Mouse (Mus musculus) forebrain, embryonic 14.5 days (tissue): ENCODE results near the gene Alad. TPM values are rescaled to one million over a fixed set of nuclear protein-coding genes. Genes with fewer than 3 reads are reported as not detected.

Source experiments
- ATAC-seq: fragments of 200-750 bp; cut with Nextera tagmentation; 2 replicates; pipeline ENCODE4 v1.8.0; 2017; ENCODE audit warnings: mild to moderate bottlenecking, moderate library complexity
- DNase-seq: peaks from one replicate; pipeline ENCODE4 v3.0.0-alpha.2; 2015; ENCODE audit warnings: low spot score
- H3K27ac ChIP-seq: fragments of 300-500 bp; sonication (generic); 2 replicates; pipeline ENCODE4 v1.5.1; 2014; ENCODE audit warnings: low read depth, mild to moderate bottlenecking, control low read depth, low read length, moderate library complexity
- H3K27me3 ChIP-seq: fragments of 300-500 bp; sonication (generic); replicated peaks from 2 replicates; pipeline ENCODE4 v1.6.1; 2014; ENCODE audit warnings: low read length, control low read depth, mixed read lengths; ENCODE audit not compliant: control insufficient read depth, insufficient read depth
- H3K36me3 ChIP-seq: fragments of 300-500 bp; sonication (generic); 2 replicates; pipeline ENCODE4 v1.6.1; 2014; ENCODE audit warnings: low read length, control low read depth; ENCODE audit not compliant: control insufficient read depth, insufficient read depth
- H3K4me1 ChIP-seq: fragments of 300-500 bp; sonication (generic); 2 replicates; pipeline ENCODE4 v1.6.1; 2014; ENCODE audit warnings: antibody characterized with exemption, low read length, control low read depth; ENCODE audit not compliant: control insufficient read depth, insufficient read depth
- H3K4me2 ChIP-seq: fragments of 300-500 bp; sonication (generic); 2 replicates; pipeline ENCODE4 v1.6.1; 2014; ENCODE audit warnings: mild to moderate bottlenecking, control low read depth, low read length
- H3K4me3 ChIP-seq: fragments of 300-500 bp; sonication (generic); 2 replicates; pipeline ENCODE4 v1.5.1; 2014; ENCODE audit warnings: low read depth, low read length, control low read depth
- H3K9ac ChIP-seq: fragments of 300-500 bp; sonication (generic); 2 replicates; pipeline ENCODE4 v1.6.1; 2014; ENCODE audit warnings: mild to moderate bottlenecking, low read length, control low read depth, moderate library complexity
- H3K9me3 ChIP-seq: fragments of 300-500 bp; sonication (generic); replicated peaks from 2 replicates; pipeline ENCODE4 v1.6.1; 2016; ENCODE audit warnings: low read length, control low read depth, mixed read lengths; ENCODE audit not compliant: control insufficient read depth
- WGBS: fragments of 180-500 bp; shearing (Covaris S2); extraction: QIAGEN DNeasy Blood & Tissue Kit; methylation state at CpG from one replicate; pipeline ENCODE4 v1.1.7; 2014; 5-methylcytosine and 5-hydroxymethylcytosine counted together
- polyA plus RNA-seq: library from polyadenylated mRNA; unstranded; fragments of >200 nt; fragmentation: Nextera tagmentation; extraction: Ambion mirVana; gene quantifications from 2 replicates; pipeline ENCODE4 v1.2.1, GENCODE M21; 2014

The Alad gene
- polyA plus RNA-seq, 1 experiment from 2014 or later: 80.9 TPM

DNA sequence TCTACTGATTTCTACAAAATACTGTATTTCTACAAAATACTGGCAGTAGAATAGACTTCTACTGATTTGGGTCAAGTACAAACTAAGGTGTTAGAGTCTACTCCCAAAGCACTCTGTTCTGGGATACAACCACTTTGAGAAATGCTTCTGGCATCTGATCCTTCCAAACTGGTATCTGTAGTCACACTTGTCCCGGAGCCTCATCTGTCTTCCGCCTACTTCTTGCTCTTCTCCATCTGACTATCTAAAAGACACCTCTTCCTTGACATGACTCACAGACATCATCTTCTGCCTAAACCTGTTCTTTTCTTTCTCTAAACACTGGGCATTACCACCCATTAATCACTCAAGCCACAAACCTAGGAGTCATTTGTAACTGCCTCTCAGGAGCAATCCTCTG lies 47.6 kb downstream of the Alad start:
- H3K9ac ChIP-seq: no peak overlapping the region
- no peaks in the 10 kb centered on the region for H3K27me3 ChIP-seq
- WGBS: 98% methylated on average over 2 of the region's 2 CpGs
- no peak overlapping the region for H3K4me2 ChIP-seq
- DNase-seq: no peak
- no peaks in the 10 kb centered on the region for H3K9me3 ChIP-seq
- 0 out of 2 replicates have a peak, but pooled peaks cover 2% of the 10 kb centered on the region for H3K4me1 ChIP-seq
- no peaks in the 10 kb centered on the region for H3K36me3 ChIP-seq
- H3K27ac ChIP-seq: no peak overlapping the region
- no peak for ATAC-seq
- no peak overlapping the region for H3K4me3 ChIP-seq

DNA sequence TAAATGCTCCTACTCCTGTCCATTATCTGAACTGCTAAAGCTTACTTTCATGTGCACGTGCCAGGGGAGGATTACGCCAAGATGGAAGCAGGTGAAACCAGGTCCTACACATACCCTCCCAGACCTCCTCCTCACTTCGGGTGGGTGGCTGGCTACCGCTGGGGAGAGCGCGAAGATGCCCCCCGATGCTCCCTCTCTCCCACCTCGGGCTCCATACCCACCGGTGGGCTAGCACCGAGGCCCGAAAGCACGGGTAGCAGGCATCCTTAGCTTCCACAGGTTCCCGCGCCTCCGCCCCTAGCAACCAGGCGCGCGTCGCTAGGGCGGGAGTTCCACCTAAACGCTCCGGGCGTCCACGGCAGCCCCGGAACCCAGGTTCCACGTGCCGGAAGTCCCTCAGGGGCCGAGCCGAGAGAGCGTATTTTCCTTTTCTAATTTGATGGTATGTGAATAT lies 49.1 kb downstream of the Alad start, which contains the start of gene Wdr31:
TSS of gene Wdr31 (minus strand) at position 299 of the 454 bp plus-strand sequence.
- Histone ChIP-seq H3K36me3 (no peaks in the 10 kb centered on the region), H3K9me3 (no peaks in the 10 kb centered on the region), H3K4me3 (peak within 1 kb of the TSS; percentile 55), H3K4me1 (0 out of 2 replicates have a peak, but pooled peaks cover 2% of the 10 kb centered on the region), H3K27ac (no peak within 1 kb of the TSS), H3K27me3 (no peaks in the 10 kb centered on the region), H3K9ac (peak within 1 kb of the TSS; percentile 68), H3K4me2 (peak within 1 kb of the TSS; percentile 64)
- peak; percentile 84 for DNase-seq
- under 1% methylated on average over 30 of the region's 30 CpGs for WGBS
- peak; percentile 97 for ATAC-seq

DNA sequence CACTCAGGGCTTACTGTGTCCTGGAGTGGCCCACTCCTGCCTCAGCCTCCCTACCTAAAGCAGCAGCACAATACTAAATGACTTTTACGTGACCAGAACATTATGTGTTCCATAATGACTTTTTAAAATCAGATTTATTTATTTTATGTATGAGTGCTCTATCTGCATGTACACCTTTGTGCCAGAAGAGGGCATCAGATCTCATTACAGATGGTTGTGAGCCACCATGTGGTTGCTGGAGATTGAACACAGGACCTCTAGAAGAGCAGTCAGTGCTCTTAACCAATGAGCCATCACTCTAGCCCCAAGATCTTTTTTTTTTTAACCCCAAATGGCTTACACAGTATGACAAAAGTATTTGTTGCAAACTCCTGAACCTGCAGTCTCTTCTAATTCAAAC lies 51.6 kb downstream of the Alad start:
- H3K9ac ChIP-seq: no peak overlapping the region
- H3K27ac ChIP-seq: no peak overlapping the region
- no peaks in the 10 kb centered on the region for H3K9me3 ChIP-seq
- H3K27me3 ChIP-seq: no peaks in the 10 kb centered on the region
- 98% methylated on average over 1 of the region's 1 CpGs for WGBS
- DNase-seq (no peak), ATAC-seq (no peak)
- H3K4me3 ChIP-seq: no peak overlapping the region
- no peak overlapping the region for H3K4me2 ChIP-seq
- no peaks in the 10 kb centered on the region for H3K36me3 ChIP-seq
- 0 out of 2 replicates have a peak, but pooled peaks cover 2% of the 10 kb centered on the region for H3K4me1 ChIP-seq

DNA sequence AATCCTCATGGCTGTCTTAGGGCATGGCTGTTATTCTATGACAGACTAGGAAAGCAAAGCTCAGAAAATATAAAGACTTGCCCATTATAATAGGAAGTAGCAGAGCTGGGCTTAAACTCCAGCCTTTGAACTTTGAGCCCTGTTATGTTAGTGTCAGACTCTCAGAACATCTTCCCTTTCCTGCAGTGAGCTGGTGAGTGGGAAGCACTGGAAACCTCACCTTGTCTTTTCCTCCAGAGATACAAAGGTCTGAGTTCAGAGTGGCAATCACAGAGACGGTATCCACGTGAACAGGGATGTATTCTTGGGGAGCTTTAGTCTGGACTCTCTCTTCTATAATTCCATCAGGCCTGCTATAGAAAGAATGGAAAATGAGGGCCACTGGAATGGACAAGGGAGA lies 56.6 kb downstream of the Alad start:
- ATAC-seq: no peak

DNA sequence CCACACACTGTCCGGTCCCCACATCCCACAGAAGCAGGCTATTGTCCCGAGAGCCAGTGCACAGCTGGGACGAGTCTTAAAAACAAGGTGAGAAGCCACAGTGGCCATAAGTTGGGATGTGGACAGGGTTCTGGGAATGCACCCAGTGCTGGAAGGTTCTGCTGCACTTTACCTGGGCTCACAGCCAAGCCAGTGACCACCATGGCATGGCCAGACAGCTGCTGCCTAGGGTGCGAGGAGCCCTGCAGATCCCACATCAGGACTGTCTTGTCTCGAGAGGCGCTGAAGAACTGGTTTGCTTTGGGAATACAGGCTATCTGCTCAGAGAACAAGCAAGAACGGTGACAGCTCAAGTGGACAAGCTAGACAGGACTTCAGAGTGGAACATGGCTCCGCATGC lies 59.4 kb downstream of the Alad start:
- Histone ChIP-seq H3K4me1 (no peaks in the 10 kb centered on the region), H3K4me3 (no peak overlapping the region), H3K9ac (no peak overlapping the region), H3K27me3 (no peaks in the 10 kb centered on the region), H3K36me3 (peaks cover 11% of the 10 kb centered on the region; the same call in 1 of the 2 replicates), H3K4me2 (no peak overlapping the region), H3K27ac (no peak overlapping the region), H3K9me3 (no peaks in the 10 kb centered on the region)
- ATAC-seq: no peak
- DNase-seq: no peak
- 93% methylated on average over 8 of the region's 8 CpGs for WGBS

More for the DNA sequence above, 56.6 kb downstream of the Alad start:
- H3K9ac ChIP-seq: no peak overlapping the region
- H3K27me3 ChIP-seq: no peaks in the 10 kb centered on the region
- 94% methylated on average over 2 of the region's 2 CpGs for WGBS
- H3K9me3 ChIP-seq: no peaks in the 10 kb centered on the region
- H3K36me3 ChIP-seq: 0 out of 2 replicates have a peak, but pooled peaks cover 5% of the 10 kb centered on the region
- no peak for DNase-seq
- no peaks in the 10 kb centered on the region for H3K4me1 ChIP-seq
- H3K27ac ChIP-seq: no peak overlapping the region
- no peak overlapping the region for H3K4me2 ChIP-seq
- no peak overlapping the region for H3K4me3 ChIP-seq

Other genes with a start within 250 kb of the Alad start
- 15.7 and 18.6 TPM in 2 replicates for gene Fkbp15, start 159.4 kb downstream of the Alad start, polyA plus RNA-seq
- gene Slc31a1, start 159.2 kb downstream of the Alad start, polyA plus RNA-seq: 43.9 and 44.9 TPM in 2 replicates
- gene Cdc26, start 111.3 kb downstream of the Alad start, polyA plus RNA-seq: 140 and 149 TPM in 2 replicates
- 16.4 and 16.6 TPM in 2 replicates for gene Prpf4, start 111.1 kb downstream of the Alad start, polyA plus RNA-seq
- not detected in 2 replicates for gene Rnf183, start 84.7 kb downstream of the Alad start, polyA plus RNA-seq
- 8.1 and 8.2 TPM in 2 replicates for gene Wdr31, start 49.0 kb downstream of the Alad start, polyA plus RNA-seq
- 0.53 and 0.54 TPM in 2 replicates for gene Bspry, start 39.9 kb downstream of the Alad start, polyA plus RNA-seq
- 12.8 and 13.8 TPM in 2 replicates for gene Hdhd3, start 16.5 kb downstream of the Alad start, polyA plus RNA-seq
- gene Pole3, start 5.2 kb upstream of the Alad start, polyA plus RNA-seq: 78.6 and 80.3 TPM in 2 replicates
- 0.95 and 0.97 TPM in 2 replicates for gene 4933430I17Rik, start 5.5 kb upstream of the Alad start, polyA plus RNA-seq
- gene Rgs3, start 39.9 kb upstream of the Alad start, polyA plus RNA-seq: 36.7 and 44.8 TPM in 2 replicates